Mouse (Mus musculus): ENCODE data around the gene Pex26. TPM values are rescaled to one million over a fixed set of nuclear protein-coding genes. Genes with fewer than 3 reads are reported as not detected.

Gene Pex26
- polyA plus RNA-seq, 1 experiment from 2014 or later = 14.2 TPM

GRCm38 (mm10) chr6:121214221-121214620, 30.8 kb downstream of the Pex26 start:
- ATAC-seq (replicated peaks) = no peak

DNA sequence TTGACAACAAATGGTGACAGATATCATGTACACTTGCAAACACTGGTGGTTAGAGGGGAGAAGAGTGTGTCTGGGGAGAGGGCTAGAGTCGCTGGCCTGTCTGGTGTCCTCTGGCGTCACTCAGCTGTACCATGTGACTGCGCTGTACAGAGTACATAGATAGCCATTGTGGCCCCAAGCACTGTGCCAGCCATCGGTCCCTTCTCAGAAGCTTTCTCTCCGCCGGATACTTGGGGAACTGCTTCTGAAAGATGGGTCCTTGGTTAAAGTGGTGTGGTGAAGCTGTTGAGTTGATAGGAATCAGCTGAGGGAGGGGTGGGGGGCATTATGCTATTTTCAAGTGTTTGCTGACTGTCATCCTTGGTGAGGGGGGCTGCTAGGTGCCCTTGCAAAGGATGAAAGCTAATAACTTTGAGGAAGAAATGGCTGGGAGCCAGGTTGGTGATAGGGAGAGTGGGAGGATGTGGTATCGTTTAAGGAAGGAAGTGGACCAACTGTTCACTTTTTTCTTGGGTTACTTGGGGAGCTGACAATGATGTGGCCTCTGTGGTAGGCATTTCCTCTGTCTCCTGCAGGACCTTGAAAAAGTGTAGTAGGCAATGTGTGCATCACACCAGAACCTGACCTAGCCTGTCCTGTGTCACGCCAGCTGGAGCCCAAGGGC, 31.3 kb downstream of the Pex26 start:
- Histone ChIP-seq H3K4me3 (no peak overlapping the region), H3K9ac (replicated peaks) (no peak overlapping the region)
- WGBS = 90% methylated on average over 8 of the region's 8 CpGs

More at GRCm38 (mm10) chr6:121214221-121214620, 30.8 kb downstream of the Pex26 start:
- no peak overlapping the region for H3K4me2 ChIP-seq (replicated peaks)
- no peak overlapping the region for H3K27ac ChIP-seq (replicated peaks)
- H3K36me3 ChIP-seq = no peaks in the 10 kb centered on the region
- H3K4me1 ChIP-seq = peaks cover 20% of the 10 kb centered on the region
- 87% methylated on average over 5 of the region's 5 CpGs for WGBS
- no peak overlapping the region for H3K4me3 ChIP-seq
- peaks cover 6% of the 10 kb centered on the region for H3K27me3 ChIP-seq
- no peaks in the 10 kb centered on the region for H3K9me3 ChIP-seq
- H3K9ac ChIP-seq (replicated peaks) = no peak overlapping the region

DNA sequence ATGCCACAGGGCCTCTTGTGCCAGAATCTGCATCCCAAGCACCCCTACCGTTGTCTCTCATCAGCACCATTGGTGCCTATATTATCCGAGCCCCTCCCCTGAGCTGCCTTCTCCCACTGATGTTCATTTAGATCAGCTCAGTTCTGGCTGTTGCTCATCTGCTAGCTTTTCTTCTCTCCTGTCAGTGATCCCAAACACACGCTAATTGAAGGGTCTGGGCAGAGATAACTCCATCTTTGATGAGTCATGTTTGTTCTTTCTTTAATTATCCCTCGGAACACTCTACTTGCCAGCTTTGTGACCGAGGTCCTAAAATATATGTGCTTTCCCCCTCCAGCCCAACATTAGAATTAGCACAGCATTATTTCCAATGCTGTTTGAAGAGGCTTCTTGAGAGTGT, 31.9 kb downstream of the Pex26 start:
- WGBS = 68% methylated on average over 5 of the region's 5 CpGs
- H3K4me1 ChIP-seq = peaks cover 17% of the 10 kb centered on the region
- no peak overlapping the region for H3K27ac ChIP-seq (replicated peaks)
- H3K36me3 ChIP-seq = no peaks in the 10 kb centered on the region
- no peak overlapping the region for H3K9ac ChIP-seq (replicated peaks)
- no peaks in the 10 kb centered on the region for H3K9me3 ChIP-seq
- no peak for ATAC-seq (replicated peaks)
- no peaks in the 10 kb centered on the region; the same call in 1 of the 2 replicates for H3K27me3 ChIP-seq
- no peak overlapping the region for H3K4me2 ChIP-seq (replicated peaks)
- H3K4me3 ChIP-seq = no peak overlapping the region

More for the DNA sequence above, 31.3 kb downstream of the Pex26 start:
- H3K4me2 ChIP-seq (replicated peaks) = no peak overlapping the region
- H3K9me3 ChIP-seq = no peaks in the 10 kb centered on the region
- H3K27me3 ChIP-seq = peaks cover under 1% of the 10 kb centered on the region; the same call in 1 of the 2 replicates
- H3K36me3 ChIP-seq = no peaks in the 10 kb centered on the region
- H3K27ac ChIP-seq (replicated peaks) = no peak overlapping the region
- no peak for ATAC-seq (replicated peaks)
- peaks cover 20% of the 10 kb centered on the region for H3K4me1 ChIP-seq

DNA sequence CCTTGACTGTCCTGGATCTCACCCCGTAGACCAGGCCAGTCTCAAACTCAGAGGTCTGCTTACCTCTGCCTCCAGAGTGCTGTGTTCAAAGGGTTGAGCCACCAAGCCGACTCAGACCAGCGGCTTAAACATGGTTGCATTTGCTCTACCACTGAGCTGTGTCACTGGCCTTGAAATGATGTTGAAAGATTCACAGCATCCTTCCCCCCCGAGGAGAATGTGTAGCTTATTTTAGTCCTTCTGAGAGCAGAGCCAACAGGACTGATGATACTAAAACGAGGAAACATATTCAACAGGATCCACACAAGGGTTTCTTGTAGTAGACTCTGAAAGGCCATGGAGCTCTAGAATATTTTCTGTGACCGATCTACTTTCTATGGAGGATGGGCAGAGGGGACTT, 32.4 kb downstream of the Pex26 start:
- no peak for ATAC-seq (replicated peaks)
- H3K27ac ChIP-seq (replicated peaks) = no peak overlapping the region
- no peaks in the 10 kb centered on the region for H3K27me3 ChIP-seq
- no peak overlapping the region for H3K4me2 ChIP-seq (replicated peaks)
- peaks cover 11% of the 10 kb centered on the region for H3K4me1 ChIP-seq
- 82% methylated on average over 6 of the region's 6 CpGs for WGBS
- no peaks in the 10 kb centered on the region for H3K36me3 ChIP-seq
- H3K9ac ChIP-seq (replicated peaks) = no peak overlapping the region
- no peaks in the 10 kb centered on the region for H3K9me3 ChIP-seq
- no peak overlapping the region for H3K4me3 ChIP-seq

GRCm38 (mm10) chr6:121216589-121217255, 33.3 kb downstream of the Pex26 start:
- 88% methylated on average over 5 of the region's 5 CpGs for WGBS
- no peak for ATAC-seq (replicated peaks)
- H3K27me3 ChIP-seq = no peaks in the 10 kb centered on the region
- H3K4me1 ChIP-seq = peaks cover 3% of the 10 kb centered on the region
- no peak overlapping the region for H3K9ac ChIP-seq (replicated peaks)
- no peak overlapping the region for H3K27ac ChIP-seq (replicated peaks)
- H3K36me3 ChIP-seq = no peaks in the 10 kb centered on the region
- no peaks in the 10 kb centered on the region for H3K9me3 ChIP-seq
- no peak overlapping the region for H3K4me3 ChIP-seq
- H3K4me2 ChIP-seq (replicated peaks) = no peak overlapping the region

DNA sequence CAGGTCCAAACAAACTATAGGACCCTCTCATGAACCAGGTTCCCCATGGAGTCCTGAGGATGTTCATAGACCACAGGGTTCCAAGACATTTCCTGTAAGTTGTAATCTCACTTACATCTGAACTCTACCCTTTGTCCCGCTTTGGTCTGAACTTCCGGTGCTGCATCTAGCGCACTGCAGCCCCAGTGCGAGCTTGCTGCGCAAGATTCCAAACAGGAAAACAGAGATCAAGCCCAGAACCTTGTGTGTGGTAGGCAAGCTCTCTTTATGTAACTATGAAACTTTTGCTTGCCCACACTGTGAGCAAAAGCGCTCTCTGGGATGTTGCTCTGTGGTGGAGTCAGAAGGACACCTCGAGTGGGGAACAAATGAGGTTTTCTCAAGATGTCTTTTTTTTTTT, 34.5 kb downstream of the Pex26 start:
- no peak overlapping the region for H3K4me2 ChIP-seq (replicated peaks)
- H3K27me3 ChIP-seq = no peaks in the 10 kb centered on the region

GRCm38 (mm10) chr6:121219406-121219805, 35.9 kb downstream of the Pex26 start:
- Histone ChIP-seq H3K4me1 (no peaks in the 10 kb centered on the region), H3K9me3 (no peaks in the 10 kb centered on the region), H3K9ac (replicated peaks) (no peak overlapping the region), H3K4me2 (replicated peaks) (no peak overlapping the region), H3K27me3 (no peaks in the 10 kb centered on the region), H3K4me3 (no peak overlapping the region), H3K36me3 (no peaks in the 10 kb centered on the region), H3K27ac (replicated peaks) (no peak overlapping the region)
- WGBS = 78% methylated on average over 4 of the region's 4 CpGs
- ATAC-seq (replicated peaks) = no peak

More for the DNA sequence above, 34.5 kb downstream of the Pex26 start:
- Histone ChIP-seq H3K4me3 (no peak overlapping the region), H3K4me1 (no peaks in the 10 kb centered on the region), H3K27ac (replicated peaks) (no peak overlapping the region), H3K9ac (replicated peaks) (no peak overlapping the region), H3K36me3 (no peaks in the 10 kb centered on the region), H3K9me3 (no peaks in the 10 kb centered on the region)
- WGBS = 91% methylated on average over 7 of the region's 7 CpGs
- no peak for ATAC-seq (replicated peaks)

DNA sequence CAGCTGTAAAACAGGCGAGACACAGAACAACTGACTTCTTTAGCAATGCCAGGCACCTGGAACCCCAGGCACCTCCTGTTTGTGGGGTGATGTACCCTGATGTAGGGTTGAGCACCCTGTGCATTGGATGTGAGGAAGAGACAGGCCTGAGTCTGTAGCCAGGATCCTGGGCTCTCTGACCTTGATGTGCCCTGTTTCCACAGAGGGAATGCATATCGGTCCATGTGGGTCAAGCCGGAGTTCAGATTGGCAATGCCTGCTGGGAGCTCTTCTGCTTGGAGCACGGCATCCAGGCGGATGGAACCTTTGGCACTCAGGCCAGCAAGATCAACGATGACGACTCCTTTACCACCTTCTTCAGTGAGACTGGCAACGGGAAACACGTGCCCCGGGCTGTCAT, 36.7 kb downstream of the Pex26 start:
- no peaks in the 10 kb centered on the region for H3K4me1 ChIP-seq
- no peaks in the 10 kb centered on the region for H3K9me3 ChIP-seq
- WGBS = 95% methylated on average over 10 of the region's 10 CpGs
- ATAC-seq (replicated peaks) = no peak
- no peak overlapping the region for H3K4me2 ChIP-seq (replicated peaks)
- no peak overlapping the region for H3K27ac ChIP-seq (replicated peaks)
- H3K36me3 ChIP-seq = no peaks in the 10 kb centered on the region
- no peak overlapping the region for H3K4me3 ChIP-seq
- no peaks in the 10 kb centered on the region for H3K27me3 ChIP-seq
- H3K9ac ChIP-seq (replicated peaks) = no peak overlapping the region

DNA sequence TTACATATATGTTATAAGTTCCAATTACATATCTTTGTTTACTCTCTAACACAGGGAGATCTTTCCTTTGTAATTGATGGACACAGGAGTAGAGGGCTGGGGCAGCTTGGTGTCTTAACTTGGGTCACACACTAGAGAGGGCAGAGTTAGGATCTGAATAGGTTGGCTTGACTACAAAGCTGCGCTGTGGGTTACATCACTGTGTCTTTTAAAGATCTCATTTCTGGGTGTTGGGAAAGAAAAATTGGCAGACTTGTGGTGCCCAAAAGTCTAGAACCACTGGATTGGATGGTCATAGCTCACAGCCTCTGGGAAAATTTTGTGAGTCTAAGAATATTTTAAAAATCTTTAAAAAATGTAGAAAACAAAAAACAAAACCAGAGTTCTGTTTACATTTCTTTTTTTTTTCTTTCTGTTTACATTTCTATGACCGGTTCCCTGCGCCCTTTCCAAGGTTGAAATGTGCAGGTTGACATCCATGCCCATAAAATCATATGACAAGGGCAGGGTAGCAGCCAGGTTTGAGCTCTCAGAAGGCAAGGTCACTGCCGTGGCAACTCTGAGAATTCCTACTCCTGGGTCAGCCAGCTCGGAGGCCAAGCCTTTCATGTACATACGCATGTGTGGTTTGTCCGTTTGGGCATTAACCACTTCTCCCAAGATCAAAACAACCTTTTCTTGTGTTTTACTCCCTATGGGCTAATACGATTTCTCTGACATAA, 38.6 kb downstream of the Pex26 start:
- no peaks in the 10 kb centered on the region for H3K4me1 ChIP-seq
- 91% methylated on average over 8 of the region's 8 CpGs for WGBS

DNA sequence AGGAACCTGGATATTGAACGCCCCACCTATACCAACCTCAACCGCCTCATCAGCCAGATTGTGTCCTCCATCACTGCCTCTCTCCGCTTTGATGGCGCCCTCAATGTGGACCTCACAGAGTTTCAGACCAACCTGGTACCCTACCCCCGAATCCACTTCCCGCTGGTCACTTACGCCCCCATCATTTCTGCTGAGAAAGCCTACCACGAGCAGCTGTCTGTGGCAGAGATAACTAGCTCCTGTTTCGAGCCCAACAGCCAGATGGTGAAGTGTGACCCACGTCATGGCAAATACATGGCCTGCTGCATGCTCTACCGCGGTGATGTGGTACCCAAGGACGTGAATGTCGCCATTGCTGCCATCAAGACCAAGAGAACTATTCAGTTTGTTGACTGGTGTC, 39.5 kb downstream of the Pex26 start:
- Histone ChIP-seq H3K27ac (replicated peaks) (no peak overlapping the region), H3K9ac (replicated peaks) (no peak overlapping the region), H3K4me2 (replicated peaks) (no peak overlapping the region), H3K4me1 (no peaks in the 10 kb centered on the region), H3K36me3 (no peaks in the 10 kb centered on the region), H3K27me3 (no peaks in the 10 kb centered on the region), H3K9me3 (no peaks in the 10 kb centered on the region), H3K4me3 (no peak overlapping the region)
- ATAC-seq (replicated peaks) = no peak
- 94% methylated on average over 14 of the region's 14 CpGs for WGBS

More for the DNA sequence above, 38.6 kb downstream of the Pex26 start:
- no peak overlapping the region for H3K9ac ChIP-seq (replicated peaks)
- H3K36me3 ChIP-seq = no peaks in the 10 kb centered on the region
- no peaks in the 10 kb centered on the region for H3K9me3 ChIP-seq
- no peaks in the 10 kb centered on the region for H3K27me3 ChIP-seq
- no peak for ATAC-seq (replicated peaks)
- H3K4me3 ChIP-seq = no peak overlapping the region
- H3K27ac ChIP-seq (replicated peaks) = no peak overlapping the region
- H3K4me2 ChIP-seq (replicated peaks) = no peak overlapping the region

- H3K36me3 ChIP-seq = no peaks in the 10 kb centered on the region
- 73% methylated on average over 5 of the region's 5 CpGs for WGBS
- no peaks in the 10 kb centered on the region for H3K27me3 ChIP-seq
- H3K4me2 ChIP-seq (replicated peaks) = no peak overlapping the region
- no peak overlapping the region for H3K27ac ChIP-seq (replicated peaks)
- H3K4me1 ChIP-seq = no peaks in the 10 kb centered on the region
- ATAC-seq (replicated peaks) = no peak
- H3K9ac ChIP-seq (replicated peaks) = no peak overlapping the region
- no peaks in the 10 kb centered on the region for H3K9me3 ChIP-seq
- H3K4me3 ChIP-seq = no peak overlapping the region
Observed at GRCm38 (mm10) chr6:121224067-121224466, 40.6 kb downstream of the Pex26 start.

DNA sequence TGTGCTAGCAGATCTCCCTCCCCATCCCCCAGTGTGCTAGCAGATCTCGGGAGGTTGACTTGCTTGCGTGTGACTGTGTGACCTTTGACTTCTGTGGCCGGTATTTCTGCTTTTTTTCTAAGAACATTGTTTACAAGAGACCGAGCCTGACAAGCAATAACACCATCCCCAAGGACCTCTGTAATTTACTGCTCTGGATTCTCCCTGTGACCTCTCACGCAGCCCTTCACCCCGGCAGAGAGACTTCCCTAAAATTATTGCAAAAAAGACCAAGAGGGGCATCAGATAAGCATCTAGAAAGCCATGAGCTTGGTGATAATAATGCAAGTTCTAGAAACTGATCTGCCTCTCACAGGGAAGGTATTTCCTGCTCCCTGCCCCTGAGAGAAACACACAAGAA, 41.5 kb downstream of the Pex26 start:
- H3K27ac ChIP-seq (replicated peaks) = no peak overlapping the region
- no peaks in the 10 kb centered on the region for H3K4me1 ChIP-seq
- H3K4me2 ChIP-seq (replicated peaks) = no peak overlapping the region
- no peak overlapping the region for H3K4me3 ChIP-seq
- no peak for ATAC-seq (replicated peaks)
- no peaks in the 10 kb centered on the region for H3K9me3 ChIP-seq
- WGBS = 64% methylated on average over 6 of the region's 6 CpGs
- no peak overlapping the region for H3K9ac ChIP-seq (replicated peaks)
- H3K27me3 ChIP-seq = no peaks in the 10 kb centered on the region
- H3K36me3 ChIP-seq = no peaks in the 10 kb centered on the region

Measured in forebrain, embryonic 15.5 days (tissue).